Mouse (Mus musculus): ENCODE results near the gene Stx1a.
A peak's percentile ranks its signal among the peaks of the same experiment; 100 is the strongest.

Stx1a gene

DNA sequence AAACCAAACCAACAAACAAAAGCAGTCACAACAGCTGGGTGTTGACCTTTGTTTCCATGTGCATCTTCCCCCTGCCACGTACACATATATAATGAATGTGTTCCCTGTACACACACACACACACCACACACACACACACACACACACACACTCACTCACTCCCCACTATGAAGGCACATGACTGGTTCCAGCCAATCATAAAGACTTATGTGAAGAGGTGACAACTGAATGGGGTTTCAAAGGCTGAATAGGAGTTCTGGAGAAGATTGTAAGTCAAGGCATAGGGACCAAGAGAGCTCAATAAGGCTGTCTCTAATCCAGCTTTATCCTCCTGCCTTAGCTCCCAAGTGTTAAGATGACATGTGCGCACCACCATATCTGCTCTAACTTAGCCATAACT is 56.3 kb downstream of the Stx1a start:
- no peak for DNase-seq (ENCODE audit: low read depth, low spot score)

DNA sequence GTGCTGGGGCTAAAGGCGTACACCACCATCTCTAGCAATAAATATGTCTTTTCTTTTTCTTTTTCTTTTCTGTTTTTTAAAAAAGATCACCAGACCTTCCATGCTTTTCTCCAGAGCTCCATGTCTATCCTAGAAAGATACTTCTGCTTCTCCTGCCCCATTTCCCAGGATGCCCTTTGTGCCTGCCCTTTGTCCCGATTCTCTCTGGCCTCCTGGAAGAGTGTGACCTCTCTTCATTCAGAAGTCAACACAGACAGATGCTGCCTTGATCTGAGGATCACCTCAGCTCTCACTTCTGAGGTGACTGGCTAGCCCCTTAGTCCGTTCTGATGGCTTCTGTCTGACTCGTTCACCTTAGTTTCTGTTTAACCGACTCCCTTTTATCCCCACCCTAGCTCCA is 57.3 kb downstream of the Stx1a start:
- DNase-seq (ENCODE audit: low read depth, low spot score), result no peak

DNA sequence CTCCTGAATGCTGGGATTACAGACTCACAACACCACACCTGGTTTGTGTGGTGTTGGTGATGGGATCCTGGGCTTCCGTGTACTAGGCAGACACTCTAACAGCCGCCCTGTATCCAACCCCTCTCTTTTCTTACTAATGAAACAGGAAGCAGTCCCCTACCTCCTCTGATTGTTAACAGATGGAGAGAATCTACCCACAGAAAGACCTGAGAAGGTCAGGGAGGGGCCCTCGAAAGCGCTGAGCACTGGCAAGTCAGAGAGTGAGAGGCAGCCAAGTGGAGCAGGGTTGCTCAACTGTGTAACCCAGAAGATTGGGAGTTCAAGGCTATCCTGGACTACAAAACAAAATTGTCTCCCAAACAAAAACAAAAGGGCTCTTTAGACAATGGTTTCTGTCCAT is 63.6 kb downstream of the Stx1a start:
- peak; percentile 54 for DNase-seq (ENCODE audit: low read depth, low spot score)

DNA sequence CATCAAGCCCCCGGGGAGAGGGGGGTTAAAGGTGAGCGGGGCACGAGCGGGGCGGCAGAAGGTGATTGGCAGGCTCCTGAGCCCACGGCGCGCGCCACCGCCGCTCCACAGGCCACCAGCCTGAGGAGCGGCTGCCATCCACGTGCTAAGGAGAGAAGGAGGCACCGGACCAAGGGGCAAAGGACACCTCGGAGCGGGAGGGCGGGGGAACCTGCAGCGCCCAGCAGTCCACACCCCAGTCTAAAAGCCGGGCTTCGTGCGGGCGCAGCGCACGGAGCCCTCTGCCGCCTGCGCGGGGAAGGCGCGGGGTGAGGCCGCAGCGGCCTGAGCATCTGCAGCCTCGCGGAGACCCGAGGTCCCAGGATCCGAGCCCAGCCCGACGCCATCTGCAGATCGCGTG is 66.4 kb downstream of the Stx1a start, which contains the start of gene Mlxipl:
Gene Mlxipl, plus strand, starts transcription at position 238 of the 400 bp plus-strand sequence.
- no peak for DNase-seq (ENCODE audit: low read depth, low spot score)
